Mouse (Mus musculus) adrenal gland, postnatal 36 days (tissue): ENCODE measurements around the gene Psmd9. TPM values are rescaled to one million over a fixed set of nuclear protein-coding genes. Genes with fewer than 3 reads are reported as not detected.

ENCODE experiments used
- DNase-seq, 2 experiments: peaks; one replicate each; pipeline ENCODE4 v3.0.0; 2021; ENCODE audit warnings: mixed read lengths in 1 of 2
- total RNA-seq, 2 experiments: library from RNA; stranded (reverse); gene quantifications; 2 replicates each; pipeline ENCODE4 v1.2.3; 2021

The Psmd9 gene
- total RNA-seq, 2 experiments from 2014 or later: 23.4 to 31.5 TPM

GRCm38 (mm10) chr5:123297830-123298229, 128.6 kb downstream of the Psmd9 start:
- no peak for DNase-seq

- no peak for DNase-seq
Observed at GRCm38 (mm10) chr5:123298526-123298925, 129.3 kb downstream of the Psmd9 start.

Other genes with a start within 250 kb of the Psmd9 start
- 10 to 100 TPM; 13.4 to 14.7 TPM for gene Kdm2b, start 179.6 kb upstream of the Psmd9 start, total RNA-seq
- gene Orai1, start 154.3 kb upstream of the Psmd9 start, total RNA-seq: 10 to 100 TPM in 1 of 2 experiments, 1 to 10 TPM in 1; 9.2 to 12.3 TPM
- gene Morn3, start 122.4 kb upstream of the Psmd9 start, total RNA-seq: not detected
- gene Tmem120b, start 101.0 kb upstream of the Psmd9 start, total RNA-seq: 10 to 100 TPM; 27.0 to 48.7 TPM
- 1 to 10 TPM; 1.2 to 1.4 TPM for gene Rhof, start 36.7 kb upstream of the Psmd9 start, total RNA-seq
- 10 to 100 TPM; 24.9 to 26.0 TPM for gene Setd1b, start 27.2 kb upstream of the Psmd9 start, total RNA-seq
- 1 to 10 TPM; 1.6 to 2.4 TPM for gene Hpd, start 13.3 kb downstream of the Psmd9 start, total RNA-seq
- 1 to 10 TPM in 1 of 2 experiments, under 1 TPM in 1; 0.89 to 1.5 TPM for gene Wdr66, start 82.7 kb downstream of the Psmd9 start, total RNA-seq
- 10 to 100 TPM in 1 of 2 experiments, 1 to 10 TPM in 1; 7.0 to 10.1 TPM for gene Bcl7a, start 174.4 kb downstream of the Psmd9 start, total RNA-seq
- gene Mlxip, start 225.4 kb downstream of the Psmd9 start, total RNA-seq: 10 to 100 TPM; 22.7 to 25.9 TPM